Mouse (Mus musculus): ENCODE data around the gene Palb2.
A peak's percentile ranks its signal among the peaks of the same experiment; 100 is the strongest.

The Palb2 gene

GRCm38 (mm10) chr7:122101014-122101746, 31.6 kb downstream of the Palb2 start:
- peak; percentile 73 for DNase-seq (ENCODE audit: extremely low read depth, insufficient read length, low spot score)

GRCm38 (mm10) chr7:122099222-122099621, 33.6 kb downstream of the Palb2 start:
- DNase-seq (ENCODE audit: extremely low read depth, insufficient read length, low spot score), result peak; percentile 24

GRCm38 (mm10) chr7:122098009-122098408, 34.8 kb downstream of the Palb2 start:
- no peak for DNase-seq (ENCODE audit: extremely low read depth, insufficient read length, low spot score)

GRCm38 (mm10) chr7:122094564-122095330, 38.0 kb downstream of the Palb2 start:
- no peak for DNase-seq (ENCODE audit: extremely low read depth, insufficient read length, low spot score)

GRCm38 (mm10) chr7:122087195-122087982, 45.4 kb downstream of the Palb2 start:
- DNase-seq (ENCODE audit: extremely low read depth, insufficient read length, low spot score), result no peak

- no peak for DNase-seq (ENCODE audit: extremely low read depth, insufficient read length, low spot score)
These were observed 51.7 kb downstream of the Palb2 start for GRCm38 (mm10) chr7:122081071-122081470.

GRCm38 (mm10) chr7:122079798-122080554, 52.8 kb downstream of the Palb2 start:
- no peak for DNase-seq (ENCODE audit: extremely low read depth, insufficient read length, low spot score)

- DNase-seq (ENCODE audit: extremely low read depth, insufficient read length, low spot score), result no peak
These were observed 58.4 kb downstream of the Palb2 start for GRCm38 (mm10) chr7:122074374-122074773.

- DNase-seq (ENCODE audit: extremely low read depth, insufficient read length, low spot score), result no peak
These were observed 65.0 kb downstream of the Palb2 start for GRCm38 (mm10) chr7:122067517-122068381.

- DNase-seq (ENCODE audit: extremely low read depth, insufficient read length, low spot score), result peak; percentile 99
These were observed 65.8 kb downstream of the Palb2 start, which contains the start of the genes Ubfd1 and Ears2 for GRCm38 (mm10) chr7:122066945-122067516. TSS of gene Ubfd1 (plus strand) at chr7:122067175. TSS of gene Ears2 (minus strand) at chr7:122067263.

GRCm38 (mm10) chr7:122066102-122066944, 66.5 kb downstream of the Palb2 start:
- peak; percentile 12 for DNase-seq (ENCODE audit: extremely low read depth, insufficient read length, low spot score)

- no peak for DNase-seq (ENCODE audit: extremely low read depth, insufficient read length, low spot score)
These were observed 67.1 kb downstream of the Palb2 start for GRCm38 (mm10) chr7:122065656-122066055.

All from 3134 (cell line).